Mouse (Mus musculus) kidney, adult 11 months (tissue): ENCODE results near the gene Lcmt1.

ENCODE experiments used
- DNase-seq: peaks from one replicate; pipeline ENCODE4 v3.0.0; 2022

Lcmt1 gene

DNA sequence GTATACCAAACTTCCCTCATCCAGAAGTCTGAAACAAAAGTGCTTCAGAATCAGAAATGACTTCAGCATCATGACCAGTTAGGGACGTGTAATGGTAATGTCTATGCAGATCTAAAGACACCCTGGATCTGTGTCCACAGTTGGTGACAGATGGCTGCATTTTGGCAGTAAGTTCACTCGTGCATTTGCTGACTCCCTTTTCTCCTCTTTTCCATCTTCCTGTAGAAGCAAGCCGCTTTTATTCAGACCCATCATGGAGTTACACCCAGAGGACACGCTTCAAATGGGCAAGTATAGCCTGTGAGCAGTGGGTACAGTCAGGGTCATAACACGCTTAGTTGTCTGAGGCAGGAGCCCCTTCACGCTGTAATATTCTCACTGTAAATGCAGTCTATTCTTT, 34.6 kb downstream of the Lcmt1 start:
- no peak for DNase-seq

DNA sequence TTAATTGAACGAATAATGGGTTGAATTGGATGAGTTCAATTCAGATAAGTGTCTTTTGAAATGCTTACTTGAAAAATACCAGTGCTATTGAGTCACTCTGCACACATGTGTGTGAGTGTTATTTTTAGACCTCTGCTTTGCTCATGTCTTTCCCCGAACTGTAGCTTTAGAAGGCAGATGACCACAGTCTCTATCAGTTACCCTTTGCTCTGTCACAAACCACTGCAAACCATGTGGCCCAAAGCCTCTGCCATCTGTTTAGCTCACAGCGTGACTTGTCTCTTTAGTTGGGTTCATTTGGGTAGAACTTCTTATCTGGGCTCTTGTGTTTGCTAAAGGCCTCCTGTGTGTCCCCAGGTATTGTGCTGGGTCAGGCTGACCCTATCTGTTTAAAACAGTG, 36.0 kb downstream of the Lcmt1 start:
- DNase-seq, result no peak

DNA sequence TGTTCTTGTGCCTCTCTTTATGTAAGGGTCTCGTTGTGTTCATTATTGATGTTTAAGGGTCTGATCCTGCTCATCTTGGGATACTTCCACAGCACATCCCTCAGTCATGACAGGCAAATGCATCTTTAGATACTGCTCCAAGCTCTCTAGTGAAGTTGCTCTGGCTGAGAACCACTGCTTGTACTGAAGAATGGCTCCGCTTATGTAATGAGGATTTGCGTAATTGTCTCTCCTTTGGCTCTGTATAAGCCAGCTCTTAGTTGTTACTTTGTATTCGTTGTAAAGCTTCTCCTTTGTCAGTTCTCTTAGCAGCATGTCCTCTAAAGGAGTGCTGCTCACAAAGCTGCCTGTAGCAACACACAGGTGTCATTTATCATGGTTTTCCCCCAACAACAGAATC, 37.4 kb downstream of the Lcmt1 start:
- DNase-seq, result no peak

DNA sequence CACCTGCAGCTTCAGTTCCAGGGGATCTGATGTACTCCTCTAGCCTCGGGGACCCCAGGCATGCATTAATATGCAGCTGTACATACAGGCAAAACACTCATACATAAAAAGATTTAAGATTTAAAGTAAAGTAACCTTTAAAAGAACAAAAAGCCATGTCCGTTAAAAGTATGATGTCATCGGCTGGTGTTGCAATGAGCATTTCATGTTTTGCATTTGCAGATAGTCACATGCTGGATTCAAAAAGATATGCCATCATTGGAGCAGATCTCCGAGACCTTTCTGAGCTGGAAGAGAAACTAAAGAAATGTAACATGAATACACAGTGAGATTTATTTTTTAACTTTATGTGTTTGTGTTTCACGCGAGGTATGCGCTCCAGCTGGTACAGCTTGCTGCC, 40.9 kb downstream of the Lcmt1 start:
- no peak for DNase-seq

DNA sequence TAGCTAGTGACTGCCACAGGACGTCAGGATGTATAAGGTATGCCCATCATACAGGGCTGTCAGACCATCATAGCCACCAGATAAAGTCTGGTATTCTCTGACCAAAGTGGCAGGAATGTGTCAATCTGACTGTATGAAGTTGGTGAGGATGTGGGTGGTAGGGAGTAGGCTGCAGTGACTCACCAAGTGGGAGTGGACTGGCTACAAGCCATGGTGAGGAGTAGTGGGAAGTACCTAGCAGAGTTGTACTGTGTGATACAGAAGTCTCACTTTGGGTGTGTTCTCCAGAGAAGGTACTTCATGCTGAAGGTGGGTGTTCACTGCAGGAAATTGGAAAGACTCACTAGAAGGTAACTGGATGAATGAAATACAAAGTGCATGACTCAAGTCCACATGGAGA, 41.5 kb downstream of the Lcmt1 start:
- no peak for DNase-seq

DNA sequence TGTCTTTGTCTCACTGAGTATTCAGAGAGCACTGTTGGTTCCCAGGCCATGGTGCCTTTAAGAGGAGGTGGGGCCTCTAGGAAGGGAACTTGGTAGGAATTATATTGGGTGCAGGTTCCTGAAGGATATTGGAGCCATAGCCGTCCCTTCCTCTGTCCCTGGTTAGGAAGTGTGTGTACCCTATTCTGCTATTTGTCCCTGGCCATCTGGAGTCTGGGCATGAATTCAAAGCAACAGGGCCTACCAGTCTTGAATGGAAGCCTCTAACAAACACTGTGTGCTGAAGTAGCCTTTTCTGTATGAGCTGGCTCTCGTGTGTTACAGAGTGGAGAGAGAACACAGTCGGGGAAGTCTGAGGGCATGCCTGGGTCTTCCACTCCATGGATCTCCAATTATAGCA, 42.6 kb downstream of the Lcmt1 start:
- DNase-seq, result no peak

DNA sequence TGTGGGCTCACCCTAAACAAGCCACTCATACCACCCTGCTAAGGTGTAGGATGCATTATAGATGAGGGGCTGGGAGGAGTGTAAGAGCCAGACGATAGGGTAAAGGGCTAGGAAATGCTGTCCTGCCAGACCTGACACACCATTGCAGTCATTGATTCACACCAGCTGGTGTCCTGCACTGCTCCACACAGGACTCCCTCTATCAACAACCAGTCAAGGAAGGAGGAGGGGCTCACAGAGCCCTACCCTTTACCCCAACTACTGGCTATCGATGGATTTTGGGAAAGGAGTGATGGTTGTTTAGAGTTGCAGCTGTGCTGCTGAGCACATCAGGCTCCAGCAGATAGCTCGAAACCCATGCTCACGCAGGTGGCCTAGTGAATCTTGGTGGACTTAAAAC, 47.2 kb downstream of the Lcmt1 start:
- DNase-seq, result no peak

DNA sequence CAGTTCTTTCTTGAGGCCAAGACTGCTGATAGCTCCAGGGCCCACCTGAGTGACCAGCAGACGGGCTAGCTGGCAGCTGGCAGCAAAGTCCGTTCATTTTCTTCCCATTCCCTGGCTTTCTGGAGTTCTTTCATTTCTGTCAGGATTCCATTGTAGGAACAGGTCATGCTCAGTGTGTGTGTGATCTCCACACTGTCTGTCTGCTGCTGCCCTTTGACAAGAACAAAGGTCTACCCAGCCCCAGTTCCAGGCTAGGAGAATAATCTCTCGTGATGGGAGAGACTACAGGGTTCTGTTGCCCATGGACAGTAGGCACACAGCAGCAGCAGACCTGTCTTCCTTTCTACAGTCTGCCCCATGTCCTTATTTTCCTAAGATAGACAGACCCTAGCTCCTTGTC, 48.1 kb downstream of the Lcmt1 start:
- peak; percentile 57 for DNase-seq

DNA sequence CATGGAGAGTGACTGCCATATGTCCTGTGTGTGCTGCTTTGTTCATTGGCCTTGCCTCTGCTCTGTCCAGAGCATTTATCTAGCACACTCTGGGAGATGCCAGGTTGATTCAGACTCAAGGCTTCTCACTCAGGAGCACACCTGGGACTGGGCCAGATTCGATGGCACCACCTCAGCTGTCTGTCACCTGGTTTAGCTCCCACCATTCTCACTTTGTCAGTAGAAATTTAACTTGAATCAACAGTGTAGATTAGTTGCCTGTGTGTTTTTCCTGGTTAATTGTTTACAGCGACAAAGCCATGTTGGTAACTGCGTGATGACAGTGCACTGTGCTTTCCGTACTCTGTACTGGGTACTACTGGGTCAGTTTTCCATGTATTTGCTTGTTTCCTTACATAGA, 50.4 kb downstream of the Lcmt1 start:
- DNase-seq, result peak; percentile 78

DNA sequence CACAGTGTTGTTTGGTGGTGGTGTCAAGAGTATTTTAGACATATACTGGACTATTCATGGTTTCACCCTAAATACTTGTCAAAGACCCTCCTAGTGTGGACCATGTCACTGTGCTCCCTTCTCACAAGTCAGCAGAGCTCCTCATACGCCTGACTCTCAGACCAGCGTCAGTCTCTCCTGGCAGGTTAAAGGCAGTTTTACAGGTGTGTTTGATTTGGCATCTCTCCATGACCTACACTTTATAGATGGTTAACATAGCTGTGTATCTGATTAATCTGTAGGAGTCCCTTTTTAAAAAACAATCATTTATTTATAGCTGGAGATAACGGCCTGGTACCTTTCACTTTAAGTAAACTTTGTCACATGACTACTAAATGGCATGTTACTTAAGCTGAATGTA, 52.4 kb downstream of the Lcmt1 start:
- DNase-seq, result no peak

DNA sequence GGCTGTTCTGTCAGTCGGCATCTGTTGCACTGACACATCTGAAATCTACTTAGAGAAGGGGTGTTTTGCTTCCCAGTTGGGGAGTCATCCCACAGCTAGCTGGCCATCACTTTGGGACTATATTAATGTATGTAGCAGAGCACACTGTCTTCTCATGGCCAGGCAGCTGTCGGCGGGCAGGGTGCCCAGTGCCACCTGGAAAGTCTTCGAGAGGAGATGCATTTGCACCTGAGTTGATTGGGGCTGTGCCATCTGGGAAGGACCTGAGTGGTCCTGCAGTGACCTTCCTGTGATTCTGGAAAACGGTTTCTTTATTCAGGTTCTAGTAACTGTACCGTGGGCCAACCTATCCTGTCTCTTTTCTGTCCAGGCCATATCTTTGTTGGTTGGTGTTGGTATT, 54.7 kb downstream of the Lcmt1 start:
- no peak for DNase-seq

DNA sequence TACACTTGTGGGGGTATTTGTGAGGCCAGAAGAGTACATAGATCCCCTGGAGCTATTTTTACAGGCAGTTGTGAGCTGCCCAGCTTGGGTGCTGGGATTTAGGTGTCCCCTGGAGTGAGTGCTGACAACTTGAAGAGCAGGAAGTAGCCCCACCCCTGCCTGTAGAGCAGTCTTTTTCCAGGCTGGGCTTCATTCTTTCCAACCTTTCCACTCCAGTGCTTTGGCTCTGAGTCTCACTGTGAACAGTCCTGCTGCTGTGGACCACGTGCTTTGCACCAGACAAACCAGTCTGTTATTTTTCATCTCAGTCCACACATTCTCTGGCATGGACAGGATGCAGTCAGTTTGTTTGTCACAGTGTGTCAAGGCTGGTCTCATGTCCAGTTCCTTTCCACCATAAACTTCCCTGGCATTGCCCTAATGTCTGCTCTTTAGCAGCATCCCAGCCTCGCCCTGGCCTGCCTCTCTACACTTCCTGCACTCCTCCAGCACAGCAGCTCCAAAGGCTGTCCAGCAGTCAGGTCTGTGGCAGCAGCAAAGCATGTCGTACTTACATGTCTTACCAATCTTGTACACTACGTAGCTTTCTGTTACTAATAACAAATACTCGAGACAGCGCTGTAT, 55.7 kb downstream of the Lcmt1 start:
- peak; percentile 57 for DNase-seq

DNA sequence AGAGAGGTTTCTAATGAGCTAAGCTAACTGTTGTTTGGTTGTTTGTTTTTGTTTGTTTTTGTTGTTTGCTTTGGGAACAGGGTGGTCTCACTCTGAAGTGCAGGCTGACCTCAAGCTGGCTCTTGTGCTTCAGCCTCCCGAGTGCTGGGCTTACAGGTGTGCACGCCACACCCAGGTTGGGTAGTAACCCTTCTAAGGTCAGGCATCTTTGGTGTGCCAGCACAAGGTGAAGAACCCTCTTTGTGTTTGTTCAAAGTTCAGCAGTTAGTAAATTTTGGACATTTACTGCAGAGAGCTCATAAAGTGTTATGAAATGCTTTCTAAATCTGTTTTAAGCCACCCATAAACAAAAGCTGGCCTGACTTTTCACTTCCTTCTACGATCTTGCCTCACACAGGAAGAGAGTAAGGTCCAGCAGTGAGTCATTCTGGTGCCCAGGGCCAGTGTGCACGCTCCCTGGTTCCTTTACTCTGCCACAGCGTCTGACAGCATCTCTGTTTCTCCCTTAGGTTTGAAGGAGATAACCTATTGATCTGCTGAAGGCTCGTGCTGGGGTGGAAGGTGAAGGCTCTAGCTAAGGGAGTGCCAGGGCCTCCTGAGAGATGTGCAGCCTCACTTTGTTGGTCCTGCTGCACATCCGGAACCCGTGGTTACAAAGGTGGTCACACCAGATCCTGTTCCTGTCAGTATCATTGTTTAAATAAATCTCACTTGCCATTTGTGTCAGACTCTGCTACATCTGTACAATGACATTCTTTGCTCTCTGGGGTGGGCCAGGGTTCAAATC, 60.2 kb downstream of the Lcmt1 start:
- no peak for DNase-seq

DNA sequence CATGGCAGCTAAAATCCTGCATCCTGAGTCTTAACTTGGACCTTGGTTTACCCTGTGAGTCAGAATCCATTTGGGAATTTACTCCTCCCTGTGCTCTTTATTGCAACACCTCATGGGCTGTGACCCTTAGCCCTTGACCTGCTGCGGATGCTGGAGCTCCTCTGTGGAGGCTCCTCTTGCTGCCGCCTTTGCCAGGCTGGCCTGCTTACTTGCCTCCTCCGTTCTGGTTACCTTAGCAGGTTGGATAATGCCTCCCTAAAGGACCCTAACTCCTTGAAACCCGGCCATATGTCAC, 60.8 kb downstream of the Lcmt1 start:
- peak; percentile 26 for DNase-seq

DNA sequence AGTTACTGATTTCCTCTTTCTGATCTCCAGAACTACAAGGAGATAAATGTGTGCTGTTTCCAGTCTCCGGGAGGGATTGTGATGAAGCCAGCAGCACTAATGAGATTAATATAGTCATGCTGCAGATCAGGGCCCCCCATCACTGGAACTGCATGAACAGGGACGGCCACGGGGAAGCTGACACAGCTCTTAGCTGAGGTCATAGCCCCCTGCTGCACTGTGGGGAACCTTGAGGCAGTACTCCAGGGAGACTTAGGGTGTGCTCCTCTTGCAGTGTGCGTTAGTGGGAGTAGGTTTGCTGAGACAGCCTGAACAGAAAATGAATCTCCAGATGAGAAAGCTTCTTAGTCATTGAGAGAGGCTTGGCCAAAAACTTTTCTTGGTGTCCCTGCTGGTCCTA, 61.6 kb downstream of the Lcmt1 start:
- no peak for DNase-seq

DNA sequence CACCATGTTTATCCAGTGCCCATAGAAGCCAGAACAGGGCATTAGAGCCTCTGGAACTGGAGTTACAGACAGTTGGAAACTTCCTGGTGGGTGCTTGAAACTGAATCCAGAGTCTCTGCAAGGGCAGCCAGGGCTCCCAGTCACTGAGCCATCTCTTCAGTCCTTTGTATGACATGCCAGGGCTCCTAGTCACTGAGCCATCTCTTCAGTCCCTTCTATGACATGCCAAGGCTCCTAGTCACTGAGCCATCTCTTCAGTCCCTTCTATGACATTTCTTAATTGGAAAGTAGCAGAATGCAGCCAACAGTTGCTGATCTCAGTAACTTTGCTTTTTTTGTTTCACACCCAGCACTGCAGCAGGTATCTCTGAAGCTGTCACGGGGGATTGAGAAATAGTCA, 72.5 kb downstream of the Lcmt1 start:
- no peak for DNase-seq

DNA sequence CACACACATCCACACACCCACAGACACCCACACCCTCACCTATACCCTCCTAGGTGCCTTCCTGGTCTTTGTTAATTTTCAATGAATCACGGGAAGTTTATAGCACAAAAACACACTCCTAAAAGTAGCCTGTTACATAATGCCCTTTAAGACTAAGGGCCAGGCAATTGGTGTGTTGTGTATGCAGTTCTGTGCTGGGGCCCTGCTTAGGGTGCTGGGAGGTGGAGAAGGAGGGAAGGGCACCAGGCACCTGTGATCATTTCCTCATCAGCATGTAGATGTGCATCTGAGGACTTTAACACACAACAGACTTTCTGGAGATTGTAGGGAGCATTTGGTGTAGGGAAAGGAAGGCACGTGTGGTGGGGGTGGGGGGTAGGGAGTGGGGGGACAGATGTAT, 79.2 kb downstream of the Lcmt1 start:
- no peak for DNase-seq

DNA sequence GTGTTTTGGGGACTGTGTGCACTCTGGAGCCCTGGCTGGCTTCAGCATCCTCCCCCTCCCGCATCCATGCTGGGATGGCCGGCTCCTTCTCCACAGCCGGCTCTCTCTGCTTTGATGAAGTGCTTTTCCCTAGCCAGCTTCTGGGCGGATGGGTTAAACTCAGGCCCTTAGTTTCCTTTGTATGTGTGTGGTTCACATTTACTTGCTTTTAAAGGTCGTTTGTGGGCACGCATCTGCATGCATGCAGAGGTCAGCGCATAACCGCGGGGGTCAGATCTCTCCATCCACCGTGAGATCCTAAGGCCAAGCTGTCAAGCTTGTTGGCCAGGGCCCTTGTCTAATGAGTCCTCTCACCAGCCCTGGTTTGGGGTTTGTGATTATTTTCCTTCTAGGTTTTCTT, 80.1 kb downstream of the Lcmt1 start:
- DNase-seq, result no peak

DNA sequence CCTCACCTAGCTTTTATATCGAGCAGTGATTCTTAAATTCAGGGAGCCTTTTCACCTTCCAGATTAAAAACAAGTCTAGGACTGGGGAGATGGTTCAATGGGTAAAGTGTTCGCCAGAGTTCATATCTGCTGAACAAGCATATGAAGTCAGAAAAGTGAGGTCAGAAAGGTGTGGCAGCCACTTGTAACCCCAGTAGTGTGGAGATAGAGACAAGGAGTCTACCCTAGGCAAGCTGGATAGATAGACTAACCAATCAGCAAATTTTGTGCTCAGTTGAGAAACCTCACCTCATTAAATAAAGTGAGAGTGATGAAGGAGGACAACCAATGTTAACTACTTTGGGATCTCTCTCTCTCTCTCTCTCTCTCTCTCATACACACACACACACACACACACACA, 80.9 kb downstream of the Lcmt1 start:
- DNase-seq, result no peak

DNA sequence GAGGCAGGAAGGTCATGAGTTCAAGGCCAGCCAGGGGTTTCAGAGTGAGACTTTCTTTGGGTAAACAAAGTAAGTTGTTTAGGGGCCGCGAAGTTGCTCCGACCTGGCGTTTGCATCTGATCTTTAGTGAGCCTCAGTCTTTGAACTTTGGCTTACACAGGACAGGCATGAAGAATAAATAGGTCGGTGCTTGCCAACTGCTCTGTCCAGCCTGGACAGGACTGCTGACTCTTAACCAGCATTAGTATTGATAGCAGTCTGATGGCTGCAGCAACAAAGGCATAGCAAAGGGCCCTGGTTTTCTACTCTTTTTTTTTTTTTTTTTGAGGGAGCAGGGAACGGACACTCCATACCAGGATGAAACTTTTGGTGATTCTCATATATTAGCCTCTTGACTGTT, 83.0 kb downstream of the Lcmt1 start:
- DNase-seq, result peak; percentile 51

DNA sequence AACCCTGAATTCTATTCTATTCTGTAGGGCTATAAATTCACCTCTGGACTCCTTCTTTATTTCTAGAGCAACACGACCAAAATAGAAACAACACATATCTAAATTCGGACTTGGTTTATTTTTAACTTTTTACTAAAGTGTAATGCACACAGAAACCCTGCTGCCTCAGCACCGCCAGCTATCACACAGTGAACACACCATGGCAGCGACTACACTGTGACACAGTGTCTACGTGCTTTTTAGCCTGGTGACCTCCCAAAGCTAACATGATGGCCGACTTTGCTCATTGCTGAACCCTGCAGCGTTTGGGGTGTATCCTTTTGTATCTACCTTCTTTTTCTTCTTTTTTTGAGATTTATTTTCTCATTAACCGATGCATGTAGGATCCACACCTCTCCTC, 83.5 kb downstream of the Lcmt1 start:
- no peak for DNase-seq

DNA sequence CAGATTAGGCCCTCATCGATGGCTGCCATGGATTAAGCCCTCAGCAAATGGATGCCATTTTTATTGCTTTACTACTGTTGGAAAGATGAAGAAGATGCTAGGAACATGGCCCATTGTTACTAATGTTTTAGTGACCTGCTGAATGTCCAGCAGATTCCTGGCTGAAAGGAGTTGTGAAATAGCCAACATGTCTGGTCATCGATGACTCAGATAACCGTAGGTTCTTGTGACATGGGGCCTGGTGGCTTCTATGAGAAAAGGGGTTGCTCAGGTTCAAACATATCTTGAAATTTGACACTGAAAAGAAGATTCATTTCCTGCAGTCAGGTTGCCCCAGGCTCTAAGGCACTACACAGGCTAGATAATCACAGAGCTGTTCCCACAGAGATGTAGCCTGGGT, 85.5 kb downstream of the Lcmt1 start:
- no peak for DNase-seq

DNA sequence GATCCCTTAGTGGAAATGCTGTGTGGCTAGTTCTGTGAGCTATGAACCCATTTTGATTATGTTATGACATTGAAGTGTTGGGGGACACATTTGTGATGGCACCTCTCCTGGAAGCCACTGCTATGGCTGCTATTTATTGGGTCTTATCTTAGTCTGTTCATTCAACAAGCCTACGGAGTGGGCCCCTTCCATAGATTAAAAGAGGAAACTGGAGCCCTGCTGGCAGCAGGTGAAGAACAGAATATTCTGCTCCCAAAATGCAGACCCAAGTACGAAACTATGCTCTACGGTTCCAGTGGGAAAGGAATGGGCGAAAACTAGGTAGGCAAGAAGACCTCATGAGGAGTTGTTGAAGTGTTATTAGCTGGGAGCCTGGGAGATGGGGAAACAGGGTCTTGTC, 88.7 kb downstream of the Lcmt1 start:
- no peak for DNase-seq

DNA sequence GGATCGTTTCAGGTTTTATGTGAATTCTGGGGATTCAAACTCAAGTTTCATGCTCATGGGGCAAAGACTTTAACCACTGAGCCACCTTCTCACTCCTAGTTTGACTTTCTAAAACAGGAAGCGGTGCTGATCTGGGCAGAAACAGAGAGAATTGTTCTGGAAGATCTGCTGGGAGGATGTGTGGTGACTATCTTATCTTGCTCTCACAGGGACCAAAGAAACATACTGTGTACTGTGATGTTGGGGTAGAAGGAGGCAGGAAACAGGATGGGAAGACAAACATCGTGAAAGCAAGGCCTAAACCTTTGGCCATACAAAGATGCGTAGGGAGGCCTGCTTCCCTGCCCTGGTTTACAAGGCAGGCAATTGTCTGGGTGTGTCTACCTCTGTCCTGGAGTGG, 89.7 kb downstream of the Lcmt1 start:
- no peak for DNase-seq

DNA sequence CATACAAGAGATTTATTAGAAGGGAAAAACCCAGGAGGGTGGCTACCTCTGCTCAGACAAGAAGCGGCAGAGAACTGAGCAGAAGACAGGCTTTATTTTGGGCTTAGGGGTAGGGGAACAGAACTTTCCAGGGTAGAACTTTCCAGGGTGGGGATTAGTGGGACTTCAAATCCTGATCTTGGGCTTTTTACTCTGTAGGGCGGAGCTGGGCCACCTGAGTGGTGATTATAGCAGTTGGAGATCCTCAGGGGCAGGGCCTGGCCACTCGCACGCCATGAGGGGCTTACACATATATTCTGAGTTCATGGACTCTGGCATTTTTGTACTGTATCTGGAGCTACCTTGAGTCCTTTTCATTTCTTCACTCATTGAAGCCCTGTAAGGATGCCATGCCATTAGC, 91.7 kb downstream of the Lcmt1 start:
- DNase-seq, result no peak
